Mouse (Mus musculus): ENCODE measurements around the gene Agbl5.

DNA sequence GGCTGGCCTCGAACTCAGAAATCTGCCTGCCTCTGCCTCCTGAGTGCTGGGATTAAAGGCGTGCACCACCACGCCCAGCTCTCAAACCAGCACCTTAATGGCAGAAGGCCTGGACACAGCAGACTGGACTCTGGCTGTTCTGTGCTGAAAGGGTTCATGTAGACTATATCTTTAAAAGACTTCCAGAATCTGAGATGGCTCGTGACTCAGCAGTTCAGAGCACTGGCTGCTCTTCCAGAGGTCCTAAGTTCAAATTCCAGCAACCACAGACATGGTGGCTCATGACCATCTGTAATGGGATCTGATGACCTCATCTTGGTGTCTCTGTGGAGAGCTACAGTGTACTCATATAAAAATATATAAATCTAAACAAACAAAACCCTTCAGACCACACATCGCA is 13.4 kb downstream of the Agbl5 start:
- TF ChIP-seq POLR2A (IDR thresholded peaks at IDR 0.05; ENCODE audit: borderline replicate concordance, extremely low read depth, insufficient read depth, insufficient read length, poor library complexity, severe bottlenecking) (no peak), CTCF (IDR thresholded peaks at IDR 0.05; ENCODE audit: borderline replicate concordance, extremely low read depth, insufficient read depth, insufficient read length) (no peak)
